In genomic region chr14:77874304-77875241, GRCm38 (mm10) we compare ENCODE assay signal across 8 mouse cellular contexts. TPM values are rescaled to one million over a fixed set of nuclear protein-coding genes. Genes with fewer than 3 reads are reported as not detected.
DNase-seq lines count a peak whose midpoint lies in the region; ATAC-seq and TF ChIP-seq lines count a peak whose summit lies in the region.

TSS of gene Dnajc15 (minus strand) at chr14:77875125.

- H3K9me3 ChIP-seq in forebrain, embryonic 15.5 days = no peaks in the 10 kb centered on the region
- H3K9me3 ChIP-seq in liver, embryonic 16.5 days (replicated peaks; ENCODE audit: control insufficient read depth, low read length) = no peaks in the 10 kb centered on the region
- H3K9me3 ChIP-seq in neural tube, embryonic 12.5 days = no peaks in the 10 kb centered on the region
- no peaks in the 10 kb centered on the region for H3K9me3 ChIP-seq in stomach, postnatal 0 days (ENCODE audit: control insufficient read depth, low read length)

- TF ChIP-seq CTCF in stomach, postnatal 0 days (IDR thresholded peaks at IDR 0.05; ENCODE audit: low read depth) = peak; percentile 35

- H3K4me3 ChIP-seq in forebrain, embryonic 15.5 days = peak within 1 kb of the TSS; percentile 82
- H3K4me3 ChIP-seq in liver, embryonic 16.5 days (ENCODE audit: low read depth, low read length) = peak within 1 kb of the TSS; percentile 74
- H3K4me3 ChIP-seq in neural tube, embryonic 12.5 days = peak within 1 kb of the TSS; percentile 76
- peak within 1 kb of the TSS; percentile 85 for H3K4me3 ChIP-seq in stomach, postnatal 0 days (ENCODE audit: low read depth, low read length)

- peak; percentile 84 for ATAC-seq in forebrain, embryonic 15.5 days (replicated peaks)
- peak; percentile 92 for ATAC-seq in liver, embryonic 16.5 days (ENCODE audit: low read depth)
- ATAC-seq in neural tube, embryonic 12.5 days (ENCODE audit: low FRiP score, low read depth) = peak; percentile 82
- ATAC-seq in stomach, postnatal 0 days (ENCODE audit: low FRiP score, low TSS enrichment) = peak; percentile 96

- TF ChIP-seq EP300 in stomach, postnatal 0 days (optimal IDR thresholded peaks at IDR 0.05) = no peak

- DNase-seq in ES-CJ7 (ENCODE audit: low read depth, low spot score) = peak; percentile 88
- DNase-seq in cerebellum, adult 18-20 months = peak; percentile 76 to 92
- peak; percentile 90 to 91 for DNase-seq in heart, postnatal 14 days
- DNase-seq in large intestine, adult 2 months (ENCODE audit: low read depth, low spot score) = peak; percentile 70
- DNase-seq in stomach, postnatal 0 days (ENCODE audit: low spot score) = peak; percentile 86

- peaks cover 11% of the 10 kb centered on the region for H3K4me1 ChIP-seq in forebrain, embryonic 15.5 days
- peaks cover 2% of the 10 kb centered on the region for H3K4me1 ChIP-seq in liver, embryonic 16.5 days (ENCODE audit: control insufficient read depth, low read depth, low read length)
- no peaks in the 10 kb centered on the region for H3K4me1 ChIP-seq in neural tube, embryonic 12.5 days
- no peaks in the 10 kb centered on the region for H3K4me1 ChIP-seq in stomach, postnatal 0 days (replicated peaks; ENCODE audit: control insufficient read depth, insufficient read depth)

- intact Hi-C loops in heart, postnatal 14 days (cut with DNase I) = loop anchor here (5.0 kb wide), 1 partner anchor 1767 kb away; no protein-coding TSS in a partner anchor

- peak within 1 kb of the TSS; percentile 77 for H3K9ac ChIP-seq in forebrain, embryonic 15.5 days (replicated peaks)
- peak within 1 kb of the TSS; percentile 70 for H3K9ac ChIP-seq in liver, embryonic 16.5 days (ENCODE audit: low read depth, low read length)
- peak within 1 kb of the TSS; percentile 82 for H3K9ac ChIP-seq in neural tube, embryonic 12.5 days
- H3K9ac ChIP-seq in stomach, postnatal 0 days (ENCODE audit: low read length) = peak within 1 kb of the TSS; percentile 77

- H3K36me3 ChIP-seq in forebrain, embryonic 15.5 days = no peaks in the 10 kb centered on the region
- no peaks in the 10 kb centered on the region for H3K36me3 ChIP-seq in liver, embryonic 16.5 days (ENCODE audit: control insufficient read depth, insufficient read depth)
- no peaks in the 10 kb centered on the region for H3K36me3 ChIP-seq in neural tube, embryonic 12.5 days
- no peaks in the 10 kb centered on the region for H3K36me3 ChIP-seq in stomach, postnatal 0 days (ENCODE audit: control insufficient read depth, insufficient read depth, low read length)

- H3K27me3 ChIP-seq in forebrain, embryonic 15.5 days = no peaks in the 10 kb centered on the region
- no peaks in the 10 kb centered on the region for H3K27me3 ChIP-seq in liver, embryonic 16.5 days (ENCODE audit: control insufficient read depth, insufficient read depth, low read depth, low read length)
- H3K27me3 ChIP-seq in neural tube, embryonic 12.5 days (replicated peaks) = no peaks in the 10 kb centered on the region
- no peaks in the 10 kb centered on the region for H3K27me3 ChIP-seq in stomach, postnatal 0 days (ENCODE audit: control insufficient read depth, insufficient read depth, low read length)

- peak within 1 kb of the TSS; percentile 88 for H3K4me2 ChIP-seq in forebrain, embryonic 15.5 days (replicated peaks)
- peak within 1 kb of the TSS; percentile 68 for H3K4me2 ChIP-seq in liver, embryonic 16.5 days (ENCODE audit: low read depth, low read length)
- peak within 1 kb of the TSS; percentile 90 for H3K4me2 ChIP-seq in neural tube, embryonic 12.5 days (replicated peaks)
- peak within 1 kb of the TSS; percentile 53 for H3K4me2 ChIP-seq in stomach, postnatal 0 days (replicated peaks; ENCODE audit: low read depth)

- H3K27ac ChIP-seq in forebrain, embryonic 15.5 days (replicated peaks) = no peak within 1 kb of the TSS; the same call in 1 of the 2 replicates
- peak within 1 kb of the TSS; percentile 8; the same call in 1 of the 2 replicates for H3K27ac ChIP-seq in liver, embryonic 16.5 days (ENCODE audit: low read length)
- no peak within 1 kb of the TSS for H3K27ac ChIP-seq in neural tube, embryonic 12.5 days
- no peak within 1 kb of the TSS for H3K27ac ChIP-seq in stomach, postnatal 0 days (replicated peaks)

- WGBS in forebrain, embryonic 15.5 days = 1% methylated on average over 44 of the region's 44 CpGs
- WGBS in large intestine, adult 2 months = 2% methylated on average over 44 of the region's 44 CpGs
- WGBS in liver, embryonic 16.5 days (ENCODE audit: insufficient replicate concordance) = 1% methylated on average over 44 of the region's 44 CpGs
- WGBS in neural tube, embryonic 12.5 days = 2% methylated on average over 44 of the region's 44 CpGs
- 1% methylated on average over 44 of the region's 44 CpGs for WGBS in stomach, postnatal 0 days

RNA-seq across cellular contexts. Expression of gene Dnajc15, which starts in this region (rescaled TPM):
- polyA plus RNA-seq in forebrain, embryonic 15.5 days (2015; fragmentation: Nextera tagmentation; extraction: Ambion mirVana) = 61.4 and 64.4 TPM in 2 replicates
- 100 to 1,000 TPM; 231 to 253 TPM for total RNA-seq in heart, postnatal 14 days (2021)
- 6.0 and 6.4 TPM in 2 replicates for polyA plus RNA-seq in large intestine, adult 2 months (2012; rRNA removed)
- 33.3 and 40.5 TPM in 2 replicates for polyA plus RNA-seq in liver, embryonic 16.5 days (2015; fragmentation: Nextera tagmentation; extraction: Ambion mirVana)
- polyA plus RNA-seq in neural tube, embryonic 12.5 days (2016; fragmentation: Nextera tagmentation; extraction: Ambion mirVana) = 76.4 and 79.4 TPM in 2 replicates
- polyA plus RNA-seq in stomach, postnatal 0 days (2015; fragmentation: Nextera tagmentation; extraction: Ambion mirVana) = 85.7 and 97.4 TPM in 2 replicates
